Mouse (Mus musculus): ENCODE data around the gene Sipa1l2.

Gene Sipa1l2

DNA sequence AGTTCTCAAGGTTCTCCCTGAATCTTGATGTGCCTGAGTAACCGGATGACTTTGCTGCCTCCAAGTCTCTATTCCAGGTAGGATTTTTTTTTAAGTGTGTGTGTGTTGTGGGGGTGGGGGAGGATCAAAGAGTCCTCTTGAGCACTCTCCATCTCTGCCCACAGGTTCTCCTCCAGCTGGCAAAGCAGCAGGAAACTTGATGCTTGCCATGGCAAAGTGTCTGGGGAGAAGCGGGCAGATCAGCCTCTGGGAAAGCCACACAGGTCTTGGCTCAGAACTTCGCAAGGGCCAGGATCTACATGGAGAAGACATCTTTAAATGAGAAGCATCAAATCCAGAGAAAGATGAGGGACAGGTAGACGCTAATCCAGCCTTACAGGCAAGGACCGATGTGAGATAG, 10.8 kb upstream of the Sipa1l2 start:
- no peak for DNase-seq (ENCODE audit: low spot score in 2 of 2)

DNA sequence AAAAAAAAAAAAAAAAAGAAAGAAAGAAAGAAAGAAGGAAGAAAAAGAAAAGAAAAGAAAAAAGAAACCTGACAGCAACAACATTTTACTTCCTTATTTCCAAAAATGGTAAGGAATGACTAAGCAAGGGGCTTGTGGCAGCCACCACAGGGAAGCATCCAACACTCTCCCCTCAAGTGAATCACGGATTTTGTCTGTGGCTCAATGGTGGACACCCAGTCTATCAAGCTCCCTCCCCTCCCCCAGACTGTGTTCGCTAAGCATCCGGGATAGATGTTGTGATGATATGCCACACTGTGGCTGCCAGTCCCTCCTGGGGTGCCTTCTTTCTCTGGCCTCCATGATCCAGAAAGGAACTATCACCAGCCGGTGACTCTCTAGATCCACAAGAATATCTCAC, 6.5 kb upstream of the Sipa1l2 start:
- no peak for DNase-seq (ENCODE audit: low spot score in 2 of 2)

DNA sequence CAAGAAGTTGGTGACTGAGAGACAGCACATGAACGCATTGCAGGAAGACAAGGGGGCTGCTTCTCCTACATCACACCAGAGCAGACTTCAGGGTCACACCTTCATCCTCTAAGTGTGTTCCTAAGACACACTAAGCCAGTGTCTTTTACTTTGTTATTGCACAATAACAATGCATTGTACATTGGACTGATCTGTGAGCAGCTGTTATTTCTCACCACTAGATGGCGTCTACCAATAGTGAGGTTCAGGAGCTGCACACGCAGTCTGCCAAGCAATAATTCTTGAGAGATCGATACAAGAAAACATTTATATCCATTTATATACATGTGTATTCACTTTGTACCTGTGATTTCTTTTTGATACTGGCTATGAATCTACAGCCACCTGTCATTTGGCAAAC, 4.7 kb upstream of the Sipa1l2 start:
- no peak for DNase-seq (ENCODE audit: low spot score in 2 of 2)

DNA sequence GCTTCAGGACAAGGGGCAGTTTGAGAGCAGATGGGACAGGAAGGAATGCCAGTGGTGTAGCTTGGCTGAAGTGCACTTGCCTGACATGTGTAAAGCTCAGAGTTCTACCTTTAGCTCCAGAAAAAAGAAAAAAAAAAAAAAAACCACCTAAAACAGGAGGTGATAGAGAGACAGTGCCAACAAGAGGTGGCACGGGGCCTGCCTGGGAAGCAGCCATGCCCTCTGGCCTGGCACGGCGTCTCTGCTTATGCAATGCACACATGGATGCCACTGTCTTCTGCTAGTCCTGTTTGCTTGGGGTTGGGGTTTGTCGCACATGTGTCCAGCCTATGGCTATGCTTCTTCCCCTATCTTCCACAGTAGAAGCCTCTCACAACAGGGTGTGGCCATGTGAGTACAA, 2.6 kb upstream of the Sipa1l2 start:
- DNase-seq (ENCODE audit: low spot score in 2 of 2), result no peak

DNA sequence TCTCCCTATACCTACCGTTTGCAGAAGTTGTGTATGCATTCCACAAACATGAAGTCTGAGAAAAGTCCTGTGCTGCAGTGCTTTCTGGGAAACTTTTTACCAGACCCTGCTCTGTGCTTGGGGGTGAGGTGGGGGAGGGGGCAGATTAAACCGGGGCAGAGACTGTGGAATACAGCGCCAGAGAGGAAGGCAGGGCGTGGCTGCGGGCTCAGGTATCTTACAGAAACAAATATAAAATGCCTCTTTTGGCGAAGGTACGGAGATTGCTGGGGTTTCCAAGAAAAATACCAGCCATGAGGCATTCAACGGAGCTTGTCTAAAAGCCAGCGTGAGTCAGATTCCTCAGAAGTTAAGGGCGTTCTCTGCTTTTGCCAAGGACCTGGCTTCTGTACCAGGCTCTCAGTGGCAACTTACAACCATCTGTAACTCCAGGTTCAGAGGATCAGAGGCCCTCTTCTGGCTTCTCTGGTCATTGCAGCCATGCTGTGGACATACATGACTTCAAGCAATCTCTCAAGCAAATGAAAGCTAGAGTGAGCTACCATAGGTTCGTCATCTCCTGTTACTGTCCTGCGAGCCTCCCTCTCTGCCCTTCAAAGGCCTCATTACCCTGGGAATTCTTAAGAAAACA, 1.3 kb upstream of the Sipa1l2 start:
- DNase-seq (ENCODE audit: low spot score in 2 of 2), result peak in 1 of 2 experiments; percentile 68

DNA sequence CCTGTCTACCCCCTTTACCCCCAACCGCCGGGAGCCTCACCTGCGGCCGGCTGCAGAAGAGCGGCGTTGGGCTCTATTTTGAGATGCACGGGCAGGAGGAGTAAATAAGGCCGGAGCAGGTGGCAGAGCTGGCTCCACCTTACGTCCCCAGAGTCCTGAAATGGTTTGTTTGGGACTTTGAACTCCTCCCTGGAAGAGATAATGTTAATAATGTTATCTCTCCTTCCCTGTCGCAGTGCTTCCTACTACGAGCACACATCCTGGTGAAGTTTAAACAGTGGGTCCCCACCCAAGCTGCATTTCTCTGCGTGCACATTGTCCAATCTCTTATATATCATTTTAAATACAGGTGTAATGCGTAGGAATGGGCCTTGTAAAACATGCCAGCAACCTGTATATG, 781 bp upstream of the Sipa1l2 start:
- DNase-seq (ENCODE audit: low spot score in 2 of 2), result no peak

DNA sequence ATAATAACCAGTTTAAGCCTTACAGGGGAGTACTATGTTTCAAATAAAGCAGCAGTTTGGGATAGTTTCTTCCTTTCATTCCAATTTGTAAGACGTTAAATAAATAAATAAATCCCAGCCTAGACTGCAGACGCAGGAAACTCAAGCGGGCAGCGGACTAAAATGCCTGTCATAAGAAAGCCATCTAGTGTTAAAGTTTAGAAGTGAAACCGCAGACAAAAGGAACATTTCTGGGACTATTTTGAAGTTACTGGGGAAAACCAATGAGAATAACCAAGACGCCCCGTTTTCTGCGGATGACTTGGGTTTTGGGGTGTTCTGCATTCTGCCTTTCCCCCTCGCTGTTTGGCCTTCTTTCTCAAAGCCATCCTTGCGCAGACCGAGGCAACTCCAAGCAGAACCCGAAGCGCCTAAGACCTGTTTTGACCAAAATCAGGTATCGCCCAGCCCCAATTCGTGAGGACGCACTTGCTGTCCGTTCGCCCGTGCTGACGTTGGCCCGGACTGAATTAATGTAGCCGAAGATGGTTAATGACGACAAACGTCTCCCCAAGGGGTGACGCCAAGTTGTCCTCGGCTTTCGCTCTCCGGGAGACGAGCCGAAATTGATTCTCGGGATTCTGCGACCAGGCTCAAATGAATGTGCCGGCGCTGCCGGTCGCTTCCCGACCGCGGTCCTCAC, 616 bp downstream of the Sipa1l2 start:
- peak in 1 of 2 experiments; percentile 44 for DNase-seq (ENCODE audit: low spot score in 2 of 2)

DNA sequence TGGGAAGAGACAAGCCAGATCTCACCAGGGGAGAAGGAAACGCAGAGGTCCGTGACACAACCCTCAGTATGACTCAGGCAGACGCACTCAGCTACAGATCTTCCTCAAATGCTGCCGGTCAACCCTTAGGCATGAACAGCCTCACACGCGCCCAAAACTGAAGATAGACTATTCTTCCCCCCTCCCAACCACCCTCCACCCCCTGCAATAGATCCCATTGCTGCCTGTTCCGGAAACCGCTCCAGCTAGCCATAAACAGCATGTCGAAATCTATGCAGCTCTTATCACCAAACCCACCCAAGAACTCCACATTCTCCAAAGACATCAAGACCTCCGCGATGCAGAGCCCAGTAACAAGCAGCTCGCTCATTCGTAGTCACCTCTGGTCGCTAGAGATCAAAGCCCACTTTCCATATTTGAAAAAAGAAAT, 1.2 kb downstream of the Sipa1l2 start:
- no peak for DNase-seq (ENCODE audit: low spot score in 2 of 2)

DNA sequence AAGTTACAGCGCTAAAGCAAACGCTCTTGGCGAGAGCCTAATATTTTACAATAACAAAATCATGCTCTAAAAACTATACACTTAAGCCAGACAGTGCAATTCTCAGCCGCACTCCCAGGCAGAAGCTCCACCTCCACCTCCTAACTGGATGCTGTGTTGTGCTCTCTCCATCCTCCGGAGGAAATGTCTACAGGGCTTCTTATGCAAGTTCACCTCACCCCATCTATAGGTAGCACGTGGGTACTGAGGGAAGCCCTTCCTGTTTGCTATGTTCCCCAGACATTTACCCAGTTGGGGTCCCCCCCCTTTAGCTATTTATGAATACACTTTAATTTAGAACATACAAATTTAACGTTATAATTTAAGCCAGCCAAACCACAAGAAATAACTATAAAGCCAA, 2.0 kb downstream of the Sipa1l2 start:
- no peak for DNase-seq (ENCODE audit: low spot score in 2 of 2)

DNA sequence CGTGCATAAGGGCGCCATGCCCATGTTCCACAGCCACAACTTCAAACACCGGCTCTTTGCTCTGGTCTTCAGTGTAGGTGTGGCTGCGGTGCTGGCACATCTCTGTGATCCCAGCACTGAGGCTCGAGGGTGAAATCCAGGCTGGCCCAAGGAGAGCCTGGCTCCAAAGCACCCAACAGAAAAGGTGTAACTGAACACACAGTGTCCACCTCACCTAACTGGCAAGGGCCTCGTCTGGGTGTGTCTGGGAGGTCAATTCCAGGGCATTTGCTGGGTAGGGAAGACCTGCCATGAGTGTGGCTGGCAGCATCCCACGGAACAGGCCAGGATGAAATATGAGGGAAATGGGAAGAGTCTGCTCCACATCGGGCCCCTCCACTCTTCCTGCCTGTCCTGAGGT, 6.7 kb downstream of the Sipa1l2 start:
- no peak for DNase-seq (ENCODE audit: low spot score in 2 of 2)

DNA sequence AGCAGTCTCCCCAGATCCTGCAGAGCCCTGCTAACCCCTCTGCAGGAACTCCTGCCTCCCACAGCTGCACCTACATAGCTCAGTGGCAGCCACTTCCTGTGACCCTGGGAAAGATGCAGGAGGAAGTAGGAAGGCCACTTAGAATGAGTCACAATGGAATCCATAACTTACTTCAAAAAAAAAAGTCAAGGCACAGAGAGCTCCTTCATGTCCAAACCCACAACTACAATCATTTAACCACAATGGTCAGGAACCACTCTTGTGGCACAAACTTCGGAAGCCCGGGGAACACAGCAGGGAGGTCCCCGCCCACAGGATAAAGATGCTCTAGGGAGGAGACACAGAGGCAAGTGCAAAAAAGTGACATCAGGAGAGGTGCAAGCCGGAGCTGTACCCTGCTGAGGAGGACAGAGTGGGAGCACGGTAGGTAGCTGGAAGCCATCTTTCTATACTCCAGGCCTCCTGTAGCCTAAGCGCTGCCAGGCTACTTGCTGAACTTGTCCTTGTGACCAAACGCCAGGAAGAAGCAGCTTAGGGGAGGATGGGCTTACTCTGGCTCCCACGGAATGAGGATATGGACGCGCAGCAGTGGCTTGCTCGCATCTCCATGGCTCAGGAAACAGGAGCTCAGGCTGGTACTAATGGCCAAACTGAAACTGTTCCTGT, 8.7 kb downstream of the Sipa1l2 start:
- no peak for DNase-seq (ENCODE audit: low spot score in 2 of 2)

DNA sequence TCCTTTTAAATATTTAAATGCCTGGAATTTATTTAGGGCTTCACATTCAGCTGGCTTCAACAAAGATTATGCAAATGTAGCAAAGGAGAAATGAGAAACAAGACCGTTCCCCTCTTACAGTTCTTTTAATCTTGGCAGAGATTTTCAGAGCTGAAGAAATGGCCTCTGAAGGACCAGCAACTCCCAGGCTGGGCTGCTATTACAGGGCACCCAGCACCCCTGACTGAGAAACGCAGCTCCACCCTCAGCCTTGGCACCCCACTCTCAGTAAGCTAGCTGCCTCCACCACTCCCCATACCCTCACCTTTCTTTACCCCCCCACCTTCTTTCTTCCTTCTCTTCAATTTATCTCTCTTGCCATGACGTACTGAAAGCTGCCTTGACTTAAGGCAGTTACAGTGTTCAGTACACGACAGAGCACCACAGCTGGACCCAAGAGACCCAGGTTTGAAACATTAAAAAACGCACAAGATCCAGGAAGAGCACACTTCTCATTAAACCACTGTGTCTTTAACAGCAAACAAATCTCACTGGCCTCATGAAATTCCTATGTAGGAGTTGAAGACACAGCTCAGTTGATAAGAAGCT, 10.4 kb downstream of the Sipa1l2 start:
- DNase-seq (ENCODE audit: low spot score in 2 of 2), result no peak

DNA sequence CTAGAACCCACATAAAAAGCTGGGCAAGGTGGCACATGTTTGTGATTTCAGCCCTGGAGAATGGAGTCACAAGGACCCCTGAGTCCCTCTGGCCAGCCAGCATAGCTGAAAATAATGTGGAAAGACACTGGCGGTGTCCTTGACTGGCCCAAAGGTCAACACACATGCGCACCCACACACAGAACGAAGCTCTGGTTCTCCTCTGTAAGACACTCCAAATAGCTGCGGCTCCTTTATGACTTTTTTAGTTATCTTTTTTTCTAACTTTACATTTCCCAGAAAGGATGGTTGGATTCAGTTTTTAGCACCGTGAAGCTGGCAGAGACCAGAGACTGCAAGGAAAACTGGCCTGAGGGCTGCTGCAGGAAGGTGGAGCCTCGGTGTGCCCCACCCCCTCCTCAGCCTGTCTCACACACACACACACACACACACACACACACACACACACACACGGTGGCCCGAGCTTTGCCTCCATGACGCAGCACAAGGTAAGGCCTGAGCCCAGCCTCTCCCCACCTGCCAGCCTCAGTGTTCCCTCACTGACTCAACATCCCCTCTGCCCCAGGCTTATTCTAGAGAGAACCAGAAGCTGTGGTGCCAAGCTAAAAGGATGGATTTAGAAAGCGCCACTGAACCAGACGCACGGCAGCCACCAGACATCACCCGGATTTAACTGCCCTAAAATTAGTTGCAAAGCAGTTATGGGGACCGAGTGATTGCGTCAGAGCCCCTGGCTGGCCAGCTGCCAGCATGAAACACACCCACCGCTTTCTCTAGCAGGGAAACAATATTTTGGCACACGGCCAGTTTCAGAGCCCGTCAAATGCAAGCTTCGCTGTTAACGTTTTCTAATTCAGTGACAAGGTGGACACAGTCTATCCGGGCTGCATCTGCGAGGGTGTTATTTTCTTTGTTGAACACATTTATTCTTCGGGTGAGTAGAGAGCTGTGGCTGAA, 11.2 kb downstream of the Sipa1l2 start:
- peak; percentile 50 to 86 for DNase-seq (ENCODE audit: low spot score in 2 of 2)

DNA sequence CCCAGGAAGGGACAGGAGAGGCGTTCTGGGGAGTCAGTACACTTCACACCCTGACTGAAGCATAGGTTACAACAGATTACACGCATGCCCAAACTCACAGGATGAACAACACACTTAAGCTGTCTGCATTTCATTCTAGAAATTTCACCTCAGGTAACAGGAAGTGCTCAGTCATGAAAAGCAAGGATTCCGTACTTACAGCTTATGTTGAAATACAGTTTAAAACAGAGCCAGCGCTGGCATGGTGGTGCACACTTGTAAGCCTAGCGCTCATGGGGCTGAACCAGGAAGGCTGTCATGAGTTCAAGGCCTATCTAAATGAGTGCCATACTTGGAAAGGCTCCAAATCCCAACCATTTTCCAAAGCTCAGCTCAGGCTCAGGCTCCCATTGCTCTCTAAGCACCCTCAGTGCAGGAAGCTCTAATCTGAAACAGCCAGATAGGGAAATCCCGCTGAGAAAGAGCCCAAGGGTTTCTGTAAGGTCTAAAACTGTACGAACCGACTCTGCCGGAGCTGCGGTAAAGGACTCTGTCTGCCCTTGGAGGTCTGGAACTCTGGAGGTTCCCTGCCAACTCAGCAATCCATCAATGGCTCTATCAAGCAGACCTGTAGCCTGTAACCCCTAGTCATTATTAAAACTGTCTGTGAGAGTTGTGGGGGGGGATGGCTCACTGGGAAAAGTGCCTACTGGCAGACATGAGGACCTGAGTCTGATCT, 12.1 kb downstream of the Sipa1l2 start:
- no peak for DNase-seq (ENCODE audit: low spot score in 2 of 2)

DNA sequence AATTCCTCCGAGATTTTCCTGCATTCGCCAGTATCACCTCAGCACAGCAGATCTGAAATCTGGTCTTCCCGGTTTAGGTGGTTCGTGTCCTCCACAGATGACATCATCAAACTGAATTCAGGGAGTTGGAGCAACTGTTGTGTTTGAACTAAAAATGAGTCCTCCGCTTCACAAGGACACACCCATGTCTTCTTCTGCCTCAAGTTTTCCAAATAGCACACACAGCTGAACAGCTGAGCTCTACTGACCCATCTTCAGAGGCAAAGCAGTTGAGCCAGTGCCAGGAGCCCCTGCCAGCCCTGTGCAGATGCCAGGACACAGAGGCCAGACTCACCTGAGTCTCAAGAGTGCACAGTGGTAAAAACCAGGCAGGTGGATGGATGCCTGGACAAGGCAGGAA, 12.9 kb downstream of the Sipa1l2 start:
- DNase-seq (ENCODE audit: low spot score in 2 of 2), result no peak

DNA sequence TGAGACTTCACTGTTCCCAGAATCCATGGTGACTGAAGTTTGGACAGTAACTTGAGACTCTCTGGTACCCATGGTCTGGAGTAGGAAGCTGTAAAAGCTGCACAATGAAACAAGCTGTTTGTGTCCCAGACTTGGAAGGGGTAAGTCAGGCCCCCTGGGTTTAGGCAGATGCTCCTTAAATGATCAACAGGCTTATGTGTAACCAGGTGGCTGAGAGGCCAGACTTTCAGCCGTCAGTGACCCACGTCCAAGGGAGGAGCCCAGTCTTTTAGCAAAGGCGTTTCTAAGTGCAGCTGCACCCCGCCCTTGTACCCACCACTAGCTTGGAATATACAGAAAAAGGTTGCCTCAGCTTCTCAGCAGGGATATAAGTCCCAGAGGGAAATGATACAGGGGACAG, 19.0 kb downstream of the Sipa1l2 start:
- DNase-seq (ENCODE audit: low spot score in 2 of 2), result no peak

DNA sequence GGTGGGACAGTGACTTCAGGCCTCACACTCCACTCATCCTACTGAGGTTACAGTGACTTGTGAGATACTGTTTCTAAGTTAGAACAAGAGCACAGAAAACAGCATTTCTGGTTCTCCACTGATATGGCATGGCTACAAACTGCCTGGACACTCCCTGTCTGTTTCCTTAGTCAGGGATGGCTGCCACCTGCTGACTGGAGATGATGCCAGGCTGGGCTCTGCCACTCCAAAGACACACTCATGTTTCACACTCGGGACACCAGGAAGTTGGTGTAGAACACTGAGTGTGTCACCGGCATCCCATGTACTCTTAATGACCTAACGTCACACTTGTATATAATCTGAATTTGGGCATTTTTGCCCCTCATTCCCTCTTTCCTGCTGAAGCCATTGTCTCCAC, 22.3 kb downstream of the Sipa1l2 start:
- no peak for DNase-seq (ENCODE audit: low spot score in 2 of 2)

DNA sequence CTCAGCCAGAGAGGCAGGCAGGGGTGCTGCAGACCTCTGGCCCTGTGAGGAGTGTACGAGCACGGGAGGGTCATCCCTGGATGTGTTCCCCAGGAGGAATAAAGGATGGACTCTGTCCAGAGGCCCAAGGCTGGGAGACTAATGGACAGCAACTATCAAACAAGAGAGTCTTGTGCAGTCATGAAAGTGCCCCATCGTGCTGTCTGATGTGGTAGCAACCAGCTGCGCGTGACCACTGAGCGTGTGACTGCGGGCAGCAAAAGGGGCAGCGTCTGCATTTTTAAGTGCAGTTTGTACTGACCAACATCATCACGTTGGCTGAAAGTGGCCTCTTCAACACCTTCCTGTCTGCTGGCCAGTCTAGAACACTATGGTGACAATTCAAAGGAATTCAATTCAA, 23.7 kb downstream of the Sipa1l2 start:
- no peak for DNase-seq (ENCODE audit: low spot score in 2 of 2)

DNA sequence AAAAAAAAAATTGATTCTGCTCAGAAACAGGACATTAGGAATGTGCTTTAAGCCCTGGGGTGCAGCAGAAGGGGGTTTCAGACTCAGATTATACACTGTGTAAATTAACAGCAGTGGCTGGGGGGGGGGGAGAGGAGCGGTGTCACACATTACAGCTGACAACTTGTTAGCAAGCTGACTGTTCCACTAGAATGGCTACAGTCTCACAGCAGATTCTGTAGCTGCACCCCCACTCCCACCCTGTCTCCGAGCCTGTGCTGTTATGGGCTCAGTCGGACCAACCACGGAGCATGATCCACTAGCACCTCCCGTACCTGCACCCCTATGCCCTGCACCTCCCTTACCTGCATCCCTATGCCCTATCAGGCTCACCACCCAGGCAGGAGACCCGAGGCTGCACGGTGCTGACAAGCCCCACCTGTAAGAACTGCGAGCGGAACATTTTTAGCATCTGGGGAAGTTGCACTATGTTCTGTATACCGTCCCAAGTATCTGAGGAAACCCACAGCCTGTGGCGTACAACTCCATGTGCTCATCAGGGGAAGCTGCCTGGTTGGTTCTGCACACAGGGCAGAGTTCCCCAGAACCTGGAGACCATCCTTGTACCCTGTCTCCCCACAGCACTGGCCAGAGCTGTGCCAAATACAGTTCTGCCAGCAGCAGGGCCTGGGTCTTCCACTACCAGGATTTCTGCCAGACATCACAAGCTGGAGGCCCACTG, 26.6 kb downstream of the Sipa1l2 start:
- DNase-seq (ENCODE audit: low spot score in 2 of 2), result no peak
